ENCODE assay signal across 8 mouse cellular contexts in genomic region chr5:3803292-3804165, GRCm38 (mm10). TPM values are rescaled to one million over a fixed set of nuclear protein-coding genes. Genes with fewer than 3 reads are reported as not detected.
A peak's percentile ranks its signal among the peaks of the same experiment; 100 is the strongest.
DNase-seq lines count a peak whose midpoint lies in the region; ATAC-seq and TF ChIP-seq lines count a peak whose summit lies in the region.

No protein-coding gene starts in this region.

- H3K27me3 ChIP-seq in hindbrain, postnatal 0 days (ENCODE audit: insufficient read depth, low read length): no peaks in the 10 kb centered on the region
- no peaks in the 10 kb centered on the region for H3K27me3 ChIP-seq in midbrain, embryonic 11.5 days (ENCODE audit: control insufficient read depth, insufficient read depth, low read length)

- peak overlapping the region; percentile 92 for H3K4me3 ChIP-seq in gastrocnemius, adult 2 months
- H3K4me3 ChIP-seq in hindbrain, postnatal 0 days (ENCODE audit: low read length): peak overlapping the region; percentile 76
- H3K4me3 ChIP-seq in midbrain, embryonic 11.5 days (ENCODE audit: low read depth, low read length): peak overlapping the region; percentile 64

- ATAC-seq in common myeloid progenitor, adult 5-6 weeks (replicated peaks; ENCODE audit: low read depth, poor library complexity, severe bottlenecking): peak; percentile 80
- peak; percentile 80 for ATAC-seq in hindbrain, postnatal 0 days
- ATAC-seq in midbrain, embryonic 11.5 days (ENCODE audit: low FRiP score): peak; percentile 80

- intact Hi-C loops in gastrocnemius, adult 2 months (cut with DNase I): loop anchor here (5.0 to 10.0 kb wide), 2 partner anchors 156 to 391 kb away; partner anchors contain the start of gene Mterf1b

- peak overlapping the region; percentile 87 for H3K27ac ChIP-seq in gastrocnemius, adult 2 months
- peak overlapping the region; percentile 91 for H3K27ac ChIP-seq in hindbrain, postnatal 0 days
- peak overlapping the region; percentile 77 for H3K27ac ChIP-seq in midbrain, embryonic 11.5 days (ENCODE audit: low read depth, low read length)

- DNase-seq in gastrocnemius, adult 2 months: no peak
- DNase-seq in gastrocnemius, adult 18-20 months (ENCODE audit: low spot score): no peak
- peak; percentile 70 for DNase-seq in A20 (ENCODE audit: low read depth, low spot score)
- DNase-seq in hindbrain, postnatal 0 days (ENCODE audit: low spot score): peak; percentile 65
- DNase-seq in midbrain, embryonic 11.5 days (ENCODE audit: low spot score, missing footprints): no peak
- no peak for DNase-seq in testis, postnatal 10 days (ENCODE audit: low spot score)
- no peak for DNase-seq in urinary bladder, adult 18-20 months (ENCODE audit: low spot score in 2 of 2)

- TF ChIP-seq CTCF in gastrocnemius, adult 2 months (IDR thresholded peaks at IDR 0.05): peak; percentile 1; the same call in 1 of the 2 replicates
- peak; percentile 13; the same call in 1 of the 2 replicates for TF ChIP-seq CTCF in hindbrain, postnatal 0 days (IDR thresholded peaks at IDR 0.05; ENCODE audit: low read depth)

- no peaks in the 10 kb centered on the region for H3K9me3 ChIP-seq in hindbrain, postnatal 0 days (ENCODE audit: low read length)
- no peaks in the 10 kb centered on the region for H3K9me3 ChIP-seq in midbrain, embryonic 11.5 days (ENCODE audit: control insufficient read depth, low read length)

- H3K4me1 ChIP-seq in hindbrain, postnatal 0 days (ENCODE audit: insufficient read depth, low read length): no peaks in the 10 kb centered on the region
- H3K4me1 ChIP-seq in midbrain, embryonic 11.5 days (ENCODE audit: control insufficient read depth, insufficient read depth, low read length): peaks cover 7% of the 10 kb centered on the region; the same call in 1 of the 2 replicates

- peak overlapping the region; percentile 94 for H3K4me2 ChIP-seq in hindbrain, postnatal 0 days (ENCODE audit: low read depth, low read length)
- H3K4me2 ChIP-seq in midbrain, embryonic 11.5 days: peak overlapping the region; percentile 92

- peaks cover 2% of the 10 kb centered on the region; the same call in 1 of the 2 replicates for H3K36me3 ChIP-seq in hindbrain, postnatal 0 days (ENCODE audit: insufficient read depth, low read length)
- no peaks in the 10 kb centered on the region for H3K36me3 ChIP-seq in midbrain, embryonic 11.5 days (ENCODE audit: control insufficient read depth, insufficient read depth, low read length)

- H3K9ac ChIP-seq in hindbrain, postnatal 0 days (replicated peaks; ENCODE audit: low read length): peak overlapping the region; percentile 88
- peak overlapping the region; percentile 72 for H3K9ac ChIP-seq in midbrain, embryonic 11.5 days (ENCODE audit: low read length)

- WGBS in hindbrain, postnatal 0 days: under 1% methylated on average over 36 of the region's 36 CpGs
- under 1% methylated on average over 36 of the region's 36 CpGs for WGBS in midbrain, embryonic 11.5 days

RNA-seq across cellular contexts. Expression of gene Krit1, which starts 0.5 kb away (rescaled TPM):
- total RNA-seq in gastrocnemius, adult 2 months (2021): 10 to 100 TPM; 15.4 to 21.3 TPM
- 10 to 100 TPM; 13.8 to 15.2 TPM for total RNA-seq in gastrocnemius, adult 18-20 months (2021)
- total RNA-seq in common myeloid progenitor, adult 5-6 weeks (2017): 67.0 and 67.5 TPM in 2 replicates
- 23.7 and 33.0 TPM in 2 replicates for total RNA-seq in hindbrain, postnatal 0 days (2014; rRNA removed)
- polyA plus RNA-seq in hindbrain, postnatal 0 days (2015; fragmentation: Nextera tagmentation; extraction: Ambion mirVana): 32.8 and 34.5 TPM in 2 replicates
- 68.0 and 77.8 TPM in 2 replicates for polyA plus RNA-seq in midbrain, embryonic 11.5 days (2014; fragmentation: Nextera tagmentation; extraction: Ambion mirVana)

RNA-seq across cellular contexts. Expression of gene Ankib1, which starts 0.8 kb away (rescaled TPM):
- total RNA-seq in gastrocnemius, adult 2 months (2021): 10 to 100 TPM; 17.0 to 19.3 TPM
- total RNA-seq in gastrocnemius, adult 18-20 months (2021): 10 to 100 TPM; 18.9 to 20.5 TPM
- total RNA-seq in common myeloid progenitor, adult 5-6 weeks (2017): 43.5 and 68.3 TPM in 2 replicates
- total RNA-seq in hindbrain, postnatal 0 days (2014; rRNA removed): 43.0 and 53.0 TPM in 2 replicates
- 15.1 and 16.3 TPM in 2 replicates for polyA plus RNA-seq in hindbrain, postnatal 0 days (2015; fragmentation: Nextera tagmentation; extraction: Ambion mirVana)
- polyA plus RNA-seq in midbrain, embryonic 11.5 days (2014; fragmentation: Nextera tagmentation; extraction: Ambion mirVana): 15.0 and 15.9 TPM in 2 replicates

RNA-seq across cellular contexts. Expression of gene Lrrd1, which starts 41.4 kb away (rescaled TPM):
- total RNA-seq in gastrocnemius, adult 2 months (2021): not detected
- total RNA-seq in gastrocnemius, adult 18-20 months (2021): not detected
- not detected in 2 replicates for total RNA-seq in common myeloid progenitor, adult 5-6 weeks (2017)
- not detected in 2 replicates for total RNA-seq in hindbrain, postnatal 0 days (2014; rRNA removed)
- polyA plus RNA-seq in hindbrain, postnatal 0 days (2015; fragmentation: Nextera tagmentation; extraction: Ambion mirVana): 0.09 TPM in 1 of 2 replicates, not detected in the other
- 0.10 TPM in 1 of 2 replicates, not detected in the other for polyA plus RNA-seq in midbrain, embryonic 11.5 days (2014; fragmentation: Nextera tagmentation; extraction: Ambion mirVana)

Comparison
In these comparisons a context has a peak if more than half of its experiments do, and no peak if none do; other contexts are left out.
1. DNase-seq: peak in A20 (single experiment) and hindbrain, postnatal 0 days (single experiment); none in gastrocnemius, adult 2 months (single experiment), gastrocnemius, adult 18-20 months (single experiment), midbrain, embryonic 11.5 days (single experiment), testis, postnatal 10 days (single experiment) and urinary bladder, adult 18-20 months (0 of 2).
2. Peak in every context shown above with its lines, with median percentiles within 50 percentile points of each other: H3K27ac ChIP-seq, H3K4me3 ChIP-seq and ATAC-seq.